Mouse (Mus musculus): ENCODE measurements around the gene Pttg1ip. TPM values are rescaled to one million over a fixed set of nuclear protein-coding genes. Genes with fewer than 3 reads are reported as not detected.

The Pttg1ip gene
- polyA plus RNA-seq, 1 experiment from 2014 or later, result 69.0 TPM

DNA sequence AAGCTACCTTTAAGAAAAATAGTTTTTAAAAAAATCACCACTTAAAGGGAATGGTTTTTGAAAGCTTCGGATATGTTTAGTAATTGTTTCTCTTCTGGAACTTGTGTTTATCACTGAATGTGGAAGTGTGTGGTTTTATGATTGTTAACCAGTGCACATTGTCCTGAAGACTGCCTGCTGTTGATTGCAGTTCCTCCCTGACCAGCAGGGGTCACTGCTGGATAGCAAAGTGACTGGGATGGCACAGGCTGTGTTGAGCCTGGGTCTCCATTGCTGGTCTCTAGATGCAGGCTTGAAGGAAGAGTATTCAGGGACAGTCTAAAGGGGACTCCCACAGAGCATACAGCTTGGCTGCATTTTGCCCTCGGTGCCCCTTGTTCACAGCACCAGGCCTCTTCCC lies 46.0 kb downstream of the Pttg1ip start:
- Histone ChIP-seq H3K27me3 (ENCODE audit: control insufficient read depth, insufficient read depth, low read length) (no peaks in the 10 kb centered on the region), H3K4me2 (ENCODE audit: low read depth, low read length, severe bottlenecking) (no peak overlapping the region), H3K27ac (ENCODE audit: low read depth, low read length) (no peak overlapping the region), H3K9ac (ENCODE audit: low read length) (no peak overlapping the region), H3K4me1 (replicated peaks; ENCODE audit: control insufficient read depth, insufficient read depth, low read length) (peaks cover 7% of the 10 kb centered on the region; the same call in 1 of the 2 replicates), H3K9me3 (ENCODE audit: control insufficient read depth, low read length) (no peaks in the 10 kb centered on the region), H3K36me3 (ENCODE audit: control insufficient read depth, insufficient read depth, low read length) (no peaks in the 10 kb centered on the region; the same call in 1 of the 2 replicates), H3K4me3 (ENCODE audit: low read depth, low read length) (no peak overlapping the region)
- 42% methylated on average over 2 of the region's 2 CpGs for WGBS
- ATAC-seq (replicated peaks; ENCODE audit: low FRiP score) (peak; percentile 77), DNase-seq (ENCODE audit: low spot score) (peak; percentile 89)

DNA sequence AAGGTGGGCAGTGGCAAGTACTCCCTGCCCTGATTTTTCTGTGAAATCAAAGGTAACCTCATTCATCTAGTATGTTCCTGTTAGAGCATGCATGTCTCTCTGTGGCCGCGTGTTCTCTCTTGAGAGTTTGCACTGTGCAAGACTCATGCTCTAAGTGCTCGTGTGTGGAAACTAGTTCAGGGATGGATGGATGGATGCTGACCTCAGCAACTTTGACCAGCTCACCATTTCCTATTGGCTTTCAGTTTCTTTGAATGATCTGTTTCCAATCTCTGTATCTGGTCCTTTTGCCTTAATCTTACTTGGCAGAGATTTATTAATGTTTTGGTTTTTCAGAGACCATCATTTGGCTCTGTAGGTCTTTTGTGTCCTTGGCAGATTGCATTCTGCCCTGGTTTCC lies 47.6 kb downstream of the Pttg1ip start:
- Histone ChIP-seq H3K4me2 (ENCODE audit: low read depth, low read length, severe bottlenecking) (no peak overlapping the region), H3K27ac (ENCODE audit: low read depth, low read length) (no peak overlapping the region), H3K9me3 (ENCODE audit: control insufficient read depth, low read length) (no peaks in the 10 kb centered on the region), H3K4me3 (ENCODE audit: low read depth, low read length) (no peak overlapping the region), H3K27me3 (ENCODE audit: control insufficient read depth, insufficient read depth, low read length) (no peaks in the 10 kb centered on the region), H3K36me3 (ENCODE audit: control insufficient read depth, insufficient read depth, low read length) (no peaks in the 10 kb centered on the region; the same call in 1 of the 2 replicates), H3K9ac (ENCODE audit: low read length) (no peak overlapping the region), H3K4me1 (replicated peaks; ENCODE audit: control insufficient read depth, insufficient read depth, low read length) (0 out of 2 replicates have a peak, but pooled peaks cover 2% of the 10 kb centered on the region)
- DNase-seq (ENCODE audit: low spot score), result no peak
- 92% methylated on average over 3 of the region's 3 CpGs for WGBS
- ATAC-seq (replicated peaks; ENCODE audit: low FRiP score), result no peak

- no peak for ATAC-seq (replicated peaks; ENCODE audit: low FRiP score)
- 100% methylated on average over 1 of the region's 1 CpGs for WGBS
- no peak for DNase-seq (ENCODE audit: low spot score)
- H3K9me3 ChIP-seq (ENCODE audit: control insufficient read depth, low read length), result no peaks in the 10 kb centered on the region
- H3K9ac ChIP-seq (ENCODE audit: low read length), result no peak overlapping the region
- no peak overlapping the region for H3K4me2 ChIP-seq (ENCODE audit: low read depth, low read length, severe bottlenecking)
- H3K4me3 ChIP-seq (ENCODE audit: low read depth, low read length), result no peak overlapping the region
- H3K4me1 ChIP-seq (replicated peaks; ENCODE audit: control insufficient read depth, insufficient read depth, low read length), result no peaks in the 10 kb centered on the region
- H3K27ac ChIP-seq (ENCODE audit: low read depth, low read length), result no peak overlapping the region
- H3K36me3 ChIP-seq (ENCODE audit: control insufficient read depth, insufficient read depth, low read length), result no peaks in the 10 kb centered on the region; the same call in 1 of the 2 replicates
- H3K27me3 ChIP-seq (ENCODE audit: control insufficient read depth, insufficient read depth, low read length), result no peaks in the 10 kb centered on the region
Observed at GRCm38 (mm10) chr10:77629970-77630369, 48.5 kb downstream of the Pttg1ip start.

DNA sequence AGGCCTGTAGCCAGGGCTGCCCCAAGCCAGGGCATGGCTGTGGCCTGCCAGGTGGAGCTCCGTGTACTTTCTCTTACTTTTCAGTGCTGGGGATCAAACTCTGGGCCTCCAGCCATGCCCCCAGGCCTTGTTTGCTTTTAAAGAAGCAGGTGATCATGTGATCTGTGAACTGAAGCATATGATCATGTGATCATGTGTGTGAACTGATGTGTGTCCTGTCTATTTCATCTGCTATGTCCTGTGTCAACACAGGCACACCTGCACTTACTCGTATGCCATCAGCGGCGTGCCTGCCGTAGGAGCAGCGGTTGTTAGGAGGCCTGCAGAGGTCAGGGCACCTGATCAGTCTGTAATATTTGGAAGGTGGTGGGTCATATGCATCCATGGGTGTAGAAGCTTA lies 52.5 kb downstream of the Pttg1ip start:
- no peak for DNase-seq (ENCODE audit: low spot score)
- Histone ChIP-seq H3K4me1 (replicated peaks; ENCODE audit: control insufficient read depth, insufficient read depth, low read length) (no peaks in the 10 kb centered on the region), H3K9ac (ENCODE audit: low read length) (no peak overlapping the region), H3K9me3 (ENCODE audit: control insufficient read depth, low read length) (no peaks in the 10 kb centered on the region), H3K4me3 (ENCODE audit: low read depth, low read length) (no peak overlapping the region), H3K4me2 (ENCODE audit: low read depth, low read length, severe bottlenecking) (no peak overlapping the region), H3K36me3 (ENCODE audit: control insufficient read depth, insufficient read depth, low read length) (no peaks in the 10 kb centered on the region; the same call in 1 of the 2 replicates), H3K27ac (ENCODE audit: low read depth, low read length) (no peak overlapping the region), H3K27me3 (ENCODE audit: control insufficient read depth, insufficient read depth, low read length) (no peaks in the 10 kb centered on the region)
- WGBS, result 94% methylated on average over 6 of the region's 6 CpGs
- no peak for ATAC-seq (replicated peaks; ENCODE audit: low FRiP score)

GRCm38 (mm10) chr10:77634452-77635231 lies 53.1 kb downstream of the Pttg1ip start:
- DNase-seq (ENCODE audit: low spot score), result no peak
- H3K27ac ChIP-seq (ENCODE audit: low read depth, low read length), result no peak overlapping the region
- 78% methylated on average over 13 of the region's 13 CpGs for WGBS

GRCm38 (mm10) chr10:77636234-77636922 lies 54.9 kb downstream of the Pttg1ip start:
- ATAC-seq (replicated peaks; ENCODE audit: low FRiP score) (no peak), DNase-seq (ENCODE audit: low spot score) (no peak)
- H3K9ac ChIP-seq (ENCODE audit: low read length), result no peak overlapping the region
- H3K4me1 ChIP-seq (replicated peaks; ENCODE audit: control insufficient read depth, insufficient read depth, low read length), result no peaks in the 10 kb centered on the region
- no peaks in the 10 kb centered on the region for H3K27me3 ChIP-seq (ENCODE audit: control insufficient read depth, insufficient read depth, low read length)
- WGBS, result 93% methylated on average over 7 of the region's 7 CpGs
- no peaks in the 10 kb centered on the region for H3K9me3 ChIP-seq (ENCODE audit: control insufficient read depth, low read length)
- no peak overlapping the region for H3K27ac ChIP-seq (ENCODE audit: low read depth, low read length)
- H3K36me3 ChIP-seq (ENCODE audit: control insufficient read depth, insufficient read depth, low read length), result no peaks in the 10 kb centered on the region; the same call in 1 of the 2 replicates
- no peak overlapping the region for H3K4me3 ChIP-seq (ENCODE audit: low read depth, low read length)
- no peak overlapping the region for H3K4me2 ChIP-seq (ENCODE audit: low read depth, low read length, severe bottlenecking)

More at GRCm38 (mm10) chr10:77634452-77635231, 53.1 kb downstream of the Pttg1ip start:
- Histone ChIP-seq H3K9me3 (ENCODE audit: control insufficient read depth, low read length) (no peaks in the 10 kb centered on the region), H3K4me2 (ENCODE audit: low read depth, low read length, severe bottlenecking) (no peak overlapping the region), H3K4me3 (ENCODE audit: low read depth, low read length) (no peak overlapping the region), H3K27me3 (ENCODE audit: control insufficient read depth, insufficient read depth, low read length) (no peaks in the 10 kb centered on the region), H3K9ac (ENCODE audit: low read length) (no peak overlapping the region), H3K36me3 (ENCODE audit: control insufficient read depth, insufficient read depth, low read length) (no peaks in the 10 kb centered on the region; the same call in 1 of the 2 replicates), H3K4me1 (replicated peaks; ENCODE audit: control insufficient read depth, insufficient read depth, low read length) (no peaks in the 10 kb centered on the region)
- no peak for ATAC-seq (replicated peaks; ENCODE audit: low FRiP score)

GRCm38 (mm10) chr10:77638956-77639355 lies 57.4 kb downstream of the Pttg1ip start:
- Histone ChIP-seq H3K4me1 (replicated peaks; ENCODE audit: control insufficient read depth, insufficient read depth, low read length) (no peaks in the 10 kb centered on the region), H3K27me3 (ENCODE audit: control insufficient read depth, insufficient read depth, low read length) (no peaks in the 10 kb centered on the region), H3K4me3 (ENCODE audit: low read depth, low read length) (no peak overlapping the region), H3K9ac (ENCODE audit: low read length) (no peak overlapping the region), H3K36me3 (ENCODE audit: control insufficient read depth, insufficient read depth, low read length) (peaks cover 4% of the 10 kb centered on the region), H3K4me2 (ENCODE audit: low read depth, low read length, severe bottlenecking) (no peak overlapping the region), H3K9me3 (ENCODE audit: control insufficient read depth, low read length) (no peaks in the 10 kb centered on the region), H3K27ac (ENCODE audit: low read depth, low read length) (no peak overlapping the region)
- DNase-seq (ENCODE audit: low spot score) (no peak), ATAC-seq (replicated peaks; ENCODE audit: low FRiP score) (no peak)
- WGBS, result 88% methylated on average over 6 of the region's 6 CpGs

GRCm38 (mm10) chr10:77643160-77643559 lies 61.6 kb downstream of the Pttg1ip start:
- DNase-seq (ENCODE audit: low spot score) (no peak), ATAC-seq (replicated peaks; ENCODE audit: low FRiP score) (no peak)
- peaks cover 13% of the 10 kb centered on the region for H3K36me3 ChIP-seq (ENCODE audit: control insufficient read depth, insufficient read depth, low read length)
- H3K4me2 ChIP-seq (ENCODE audit: low read depth, low read length, severe bottlenecking), result no peak overlapping the region
- H3K27ac ChIP-seq (ENCODE audit: low read depth, low read length), result no peak overlapping the region
- no peaks in the 10 kb centered on the region for H3K4me1 ChIP-seq (replicated peaks; ENCODE audit: control insufficient read depth, insufficient read depth, low read length)
- H3K27me3 ChIP-seq (ENCODE audit: control insufficient read depth, insufficient read depth, low read length), result no peaks in the 10 kb centered on the region
- no peak overlapping the region for H3K4me3 ChIP-seq (ENCODE audit: low read depth, low read length)
- H3K9ac ChIP-seq (ENCODE audit: low read length), result no peak overlapping the region
- 93% methylated on average over 7 of the region's 7 CpGs for WGBS
- H3K9me3 ChIP-seq (ENCODE audit: control insufficient read depth, low read length), result no peaks in the 10 kb centered on the region

Data from forebrain, embryonic 11.5 days (tissue).